23 mouse cellular contexts compared by ENCODE assay signal in genomic region chr5:91261895-91262294, GRCm38 (mm10).
A peak's percentile ranks its signal among the peaks of the same experiment; 100 is the strongest.
DNase-seq lines count a peak whose midpoint lies in the region; ATAC-seq lines count a peak whose summit lies in the region.
"Had no signal": no experiment of that assay in that cellular context is flagged by ENCODE, and none has a peak within 500 bp of the region (broad histone marks: within the 10 kb centered on the region; RNA-seq: fewer than 3 reads in every experiment).

No protein-coding gene starts in this region.

- ATAC-seq in lung, embryonic 16.5 days (ENCODE audit: low read depth): peak; percentile 78
- ATAC-seq in kidney, embryonic 16.5 days (ENCODE audit: low FRiP score, low TSS enrichment): no peak
- ATAC-seq: activated CD4-positive, CD25-positive, alpha-beta regulatory T cell, adult 4 months; CD4-positive, CD25-positive, alpha-beta regulatory T cell, adult 4 months; forebrain, embryonic 13.5 days; forebrain, embryonic 15.5 days; Patski had no signal

- H3K36me3 ChIP-seq in lung, embryonic 16.5 days (ENCODE audit: control insufficient read depth, insufficient read depth, low read length): no peaks in the 10 kb centered on the region
- no peaks in the 10 kb centered on the region for H3K36me3 ChIP-seq in kidney, embryonic 16.5 days (ENCODE audit: insufficient read depth, low read length)
- H3K36me3 ChIP-seq: embryonic facial prominence, embryonic 10.5 days; embryonic facial prominence, embryonic 12.5 days; forebrain, embryonic 15.5 days; G1E had no signal

- no peak overlapping the region for H3K4me2 ChIP-seq in lung, embryonic 16.5 days (ENCODE audit: low read depth, low read length)
- H3K4me2 ChIP-seq in kidney, embryonic 16.5 days (replicated peaks; ENCODE audit: low read depth, low read length): no peak overlapping the region
- H3K4me2 ChIP-seq: embryonic facial prominence, embryonic 12.5 days; forebrain, embryonic 13.5 days; forebrain, embryonic 15.5 days had no signal

- no peaks in the 10 kb centered on the region for H3K27me3 ChIP-seq in lung, embryonic 16.5 days (ENCODE audit: control insufficient read depth, insufficient read depth, low read depth, low read length)
- H3K27me3 ChIP-seq in kidney, embryonic 16.5 days (ENCODE audit: insufficient read depth, low read length): no peaks in the 10 kb centered on the region
- H3K27me3 ChIP-seq: CH12.LX; embryonic facial prominence, embryonic 12.5 days; forebrain, embryonic 13.5 days; forebrain, embryonic 15.5 days; Patski had no signal

- no peak for DNase-seq in lung, postnatal 14 days
- peak; percentile 15 for DNase-seq in lung, postnatal 25 days (ENCODE audit: low spot score)
- DNase-seq in lung, postnatal 10 days: no peak
- DNase-seq: adrenal gland, adult 8-10 months; adrenal gland, postnatal 14 days; adrenal gland, postnatal 36 days; B cell, adult 2 months; cerebellum, adult 11-12 months; cerebellum, adult 2 months; cerebellum, adult 9-10 months; cerebellum, postnatal 10 days; cerebellum, postnatal 25 days had no signal

- H3K9me3 ChIP-seq in lung, embryonic 16.5 days (ENCODE audit: control insufficient read depth, low read length): no peaks in the 10 kb centered on the region
- H3K9me3 ChIP-seq in kidney, embryonic 16.5 days (ENCODE audit: low read length): no peaks in the 10 kb centered on the region
- H3K9me3 ChIP-seq: embryonic facial prominence, embryonic 10.5 days; embryonic facial prominence, embryonic 12.5 days; forebrain, embryonic 13.5 days; forebrain, embryonic 15.5 days; G1E had no signal

- H3K27ac ChIP-seq in lung, embryonic 16.5 days (ENCODE audit: low read length): peak overlapping the region; percentile 53
- H3K27ac ChIP-seq in kidney, embryonic 16.5 days (ENCODE audit: low read length): no peak overlapping the region
- H3K27ac ChIP-seq: embryonic facial prominence, embryonic 10.5 days; embryonic facial prominence, embryonic 12.5 days; forebrain, embryonic 13.5 days; forebrain, embryonic 15.5 days had no signal

- peaks cover 2% of the 10 kb centered on the region; the same call in 1 of the 2 replicates for H3K4me1 ChIP-seq in lung, embryonic 16.5 days (replicated peaks; ENCODE audit: control insufficient read depth, insufficient read depth, low read length)
- no peaks in the 10 kb centered on the region for H3K4me1 ChIP-seq in kidney, embryonic 16.5 days (ENCODE audit: insufficient read depth, low read length)
- H3K4me1 ChIP-seq: embryonic facial prominence, embryonic 10.5 days; embryonic facial prominence, embryonic 12.5 days; forebrain, embryonic 13.5 days; forebrain, embryonic 15.5 days had no signal

- no peak overlapping the region for H3K4me3 ChIP-seq in lung, embryonic 16.5 days (ENCODE audit: low read length)
- H3K4me3 ChIP-seq in kidney, embryonic 16.5 days (ENCODE audit: low read length): no peak overlapping the region
- H3K4me3 ChIP-seq: embryonic facial prominence, embryonic 10.5 days; embryonic facial prominence, embryonic 12.5 days; forebrain, embryonic 13.5 days; forebrain, embryonic 15.5 days had no signal

- no peak overlapping the region for H3K9ac ChIP-seq in lung, embryonic 16.5 days (ENCODE audit: low read length)
- no peak overlapping the region for H3K9ac ChIP-seq in kidney, embryonic 16.5 days (replicated peaks; ENCODE audit: low read length)
- H3K9ac ChIP-seq: embryonic facial prominence, embryonic 12.5 days; forebrain, embryonic 13.5 days; forebrain, embryonic 15.5 days had no signal
